Mouse (Mus musculus): ENCODE results near the gene Prkag2. TPM values are rescaled to one million over a fixed set of nuclear protein-coding genes. Genes with fewer than 3 reads are reported as not detected.

The Prkag2 gene
- polyA plus RNA-seq, 1 experiment, result 13.7 TPM

- peaks cover 8% of the 10 kb centered on the region; the same call in 1 of the 2 replicates for H3K4me1 ChIP-seq (ENCODE audit: control insufficient read depth, insufficient read depth, low read length)
- WGBS, result 37% methylated on average over 7 of the region's 7 CpGs
Measured at GRCm38 (mm10) chr5:24967898-24968535, 132.4 kb downstream of the Prkag2 start.

DNA sequence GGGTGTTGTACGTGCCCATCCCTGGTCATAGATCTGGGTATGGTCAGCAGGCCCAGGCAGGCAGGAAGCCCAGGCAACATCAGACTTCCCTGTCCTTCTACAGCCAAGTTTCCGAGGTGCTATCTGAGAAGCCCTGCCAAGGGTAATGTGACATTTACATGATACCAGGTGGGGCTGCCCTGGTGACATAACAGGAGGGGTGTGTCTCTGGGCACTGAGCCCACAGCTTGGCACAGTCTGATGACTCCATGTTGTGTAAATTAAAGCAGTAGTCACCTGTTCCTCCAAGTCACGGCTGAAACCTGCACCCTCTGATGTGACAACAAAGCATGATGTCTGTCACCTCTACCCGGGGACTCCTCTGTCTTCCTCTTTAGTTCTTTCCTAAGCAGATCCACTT, 136.7 kb downstream of the Prkag2 start:
- Histone ChIP-seq H3K4me1 (ENCODE audit: control insufficient read depth, insufficient read depth, low read length) (peaks cover 3% of the 10 kb centered on the region; the same call in 1 of the 2 replicates), H3K4me3 (replicated peaks; ENCODE audit: control insufficient read depth, low read depth, low read length) (no peak overlapping the region), H3K27ac (ENCODE audit: control insufficient read depth, insufficient read depth, low read depth, low read length, poor library complexity) (no peak overlapping the region)
- TF ChIP-seq POLR2A (IDR thresholded peaks at IDR 0.05; ENCODE audit: borderline replicate concordance, control insufficient read depth, low read depth, low read length), result no peak
- TF ChIP-seq CTCF (IDR thresholded peaks at IDR 0.05; ENCODE audit: control insufficient read depth, insufficient read depth, low read length), result no peak
- WGBS, result 61% methylated on average over 4 of the region's 4 CpGs

More at GRCm38 (mm10) chr5:24967898-24968535, 132.4 kb downstream of the Prkag2 start:
- H3K4me3 ChIP-seq (replicated peaks; ENCODE audit: control insufficient read depth, low read depth, low read length), result no peak overlapping the region
- H3K27ac ChIP-seq (ENCODE audit: control insufficient read depth, insufficient read depth, low read depth, low read length, poor library complexity), result no peak overlapping the region
- TF ChIP-seq POLR2A (IDR thresholded peaks at IDR 0.05; ENCODE audit: borderline replicate concordance, control insufficient read depth, low read depth, low read length), result no peak
- no peak for TF ChIP-seq CTCF (IDR thresholded peaks at IDR 0.05; ENCODE audit: control insufficient read depth, insufficient read depth, low read length)

DNA sequence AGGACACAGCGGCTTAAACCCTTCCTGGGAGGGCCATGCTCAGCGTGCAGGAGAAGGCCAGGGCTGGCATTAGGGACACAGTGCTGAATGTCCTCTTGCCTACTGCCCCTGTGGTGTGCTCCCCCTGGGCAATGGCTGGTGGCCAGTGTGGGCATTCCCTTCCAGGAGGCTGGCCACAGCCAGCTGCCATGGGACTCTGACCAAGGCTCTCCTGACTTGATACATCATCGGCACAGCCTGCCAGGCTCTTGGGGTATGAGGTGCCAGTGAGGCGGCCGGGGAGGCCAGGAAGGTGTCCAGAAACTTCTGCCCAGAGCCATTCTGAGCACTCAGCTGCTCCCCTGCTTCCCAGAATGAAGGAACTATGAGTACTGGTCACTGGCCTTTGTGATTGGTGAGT, 139.7 kb downstream of the Prkag2 start:
- no peak overlapping the region for H3K4me3 ChIP-seq (replicated peaks; ENCODE audit: control insufficient read depth, low read depth, low read length)
- H3K4me1 ChIP-seq (ENCODE audit: control insufficient read depth, insufficient read depth, low read length), result no peaks in the 10 kb centered on the region; the same call in 1 of the 2 replicates
- TF ChIP-seq CTCF (IDR thresholded peaks at IDR 0.05; ENCODE audit: control insufficient read depth, insufficient read depth, low read length) (no peak), POLR2A (IDR thresholded peaks at IDR 0.05; ENCODE audit: borderline replicate concordance, control insufficient read depth, low read depth, low read length) (no peak)
- 83% methylated on average over 5 of the region's 5 CpGs for WGBS
- H3K27ac ChIP-seq (ENCODE audit: control insufficient read depth, insufficient read depth, low read depth, low read length, poor library complexity), result no peak overlapping the region

DNA sequence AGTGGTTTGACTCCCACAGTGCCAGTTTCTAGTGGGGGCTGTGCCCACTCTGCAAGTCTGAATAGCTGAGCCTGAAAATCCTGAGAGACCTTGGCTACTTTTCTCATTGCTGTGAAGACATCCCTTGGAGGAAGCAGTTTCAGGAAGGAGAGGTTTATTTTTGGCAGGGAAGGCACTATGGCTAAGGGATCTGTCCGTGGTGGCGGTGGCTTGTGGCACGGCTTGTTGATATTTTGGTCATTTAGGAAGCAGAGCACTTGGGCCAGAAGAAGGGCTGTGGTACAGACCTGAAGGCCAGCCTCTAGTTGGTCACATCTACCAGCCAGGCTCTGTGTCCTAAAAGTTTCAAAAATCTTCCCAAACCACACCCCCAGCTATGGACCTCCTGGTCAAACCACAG, 140.7 kb downstream of the Prkag2 start:
- WGBS, result 41% methylated on average over 3 of the region's 3 CpGs
- TF ChIP-seq CTCF (IDR thresholded peaks at IDR 0.05; ENCODE audit: control insufficient read depth, insufficient read depth, low read length) (no peak), POLR2A (IDR thresholded peaks at IDR 0.05; ENCODE audit: borderline replicate concordance, control insufficient read depth, low read depth, low read length) (no peak)
- Histone ChIP-seq H3K4me1 (ENCODE audit: control insufficient read depth, insufficient read depth, low read length) (no peaks in the 10 kb centered on the region; the same call in 1 of the 2 replicates), H3K4me3 (replicated peaks; ENCODE audit: control insufficient read depth, low read depth, low read length) (no peak overlapping the region), H3K27ac (ENCODE audit: control insufficient read depth, insufficient read depth, low read depth, low read length, poor library complexity) (no peak overlapping the region)

DNA sequence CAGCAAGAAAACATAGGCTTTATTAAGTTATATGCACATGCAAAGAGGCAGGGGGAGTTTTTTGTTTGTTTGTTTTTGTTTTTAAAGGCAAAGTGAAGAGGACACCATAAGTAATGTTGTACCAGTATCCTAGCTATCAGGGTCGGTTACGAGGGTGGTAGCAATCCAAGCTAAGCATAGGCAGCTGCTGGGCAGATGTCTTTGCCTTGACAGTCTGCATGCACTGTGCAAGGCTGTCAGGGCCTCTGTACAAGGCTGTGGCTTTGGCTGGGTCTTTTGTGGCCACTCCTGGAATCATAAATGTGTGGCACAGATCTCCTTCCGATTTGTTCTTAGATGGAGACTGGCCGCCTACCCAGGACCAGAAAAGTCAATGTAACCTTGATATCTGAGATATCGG, 141.8 kb downstream of the Prkag2 start:
- no peak overlapping the region for H3K27ac ChIP-seq (ENCODE audit: control insufficient read depth, insufficient read depth, low read depth, low read length, poor library complexity)
- TF ChIP-seq CTCF (IDR thresholded peaks at IDR 0.05; ENCODE audit: control insufficient read depth, insufficient read depth, low read length), result no peak
- TF ChIP-seq POLR2A (IDR thresholded peaks at IDR 0.05; ENCODE audit: borderline replicate concordance, control insufficient read depth, low read depth, low read length), result no peak
- no peaks in the 10 kb centered on the region; the same call in 1 of the 2 replicates for H3K4me1 ChIP-seq (ENCODE audit: control insufficient read depth, insufficient read depth, low read length)
- 87% methylated on average over 5 of the region's 5 CpGs for WGBS
- H3K4me3 ChIP-seq (replicated peaks; ENCODE audit: control insufficient read depth, low read depth, low read length), result no peak overlapping the region

- no peak for TF ChIP-seq POLR2A (IDR thresholded peaks at IDR 0.05; ENCODE audit: borderline replicate concordance, control insufficient read depth, low read depth, low read length)
- no peak for TF ChIP-seq CTCF (IDR thresholded peaks at IDR 0.05; ENCODE audit: control insufficient read depth, insufficient read depth, low read length)
- Histone ChIP-seq H3K4me1 (ENCODE audit: control insufficient read depth, insufficient read depth, low read length) (no peaks in the 10 kb centered on the region; the same call in 1 of the 2 replicates), H3K27ac (ENCODE audit: control insufficient read depth, insufficient read depth, low read depth, low read length, poor library complexity) (no peak overlapping the region), H3K4me3 (replicated peaks; ENCODE audit: control insufficient read depth, low read depth, low read length) (no peak overlapping the region)
- 82% methylated on average over 7 of the region's 7 CpGs for WGBS
Measured at GRCm38 (mm10) chr5:24956891-24957290, 143.6 kb downstream of the Prkag2 start.

DNA sequence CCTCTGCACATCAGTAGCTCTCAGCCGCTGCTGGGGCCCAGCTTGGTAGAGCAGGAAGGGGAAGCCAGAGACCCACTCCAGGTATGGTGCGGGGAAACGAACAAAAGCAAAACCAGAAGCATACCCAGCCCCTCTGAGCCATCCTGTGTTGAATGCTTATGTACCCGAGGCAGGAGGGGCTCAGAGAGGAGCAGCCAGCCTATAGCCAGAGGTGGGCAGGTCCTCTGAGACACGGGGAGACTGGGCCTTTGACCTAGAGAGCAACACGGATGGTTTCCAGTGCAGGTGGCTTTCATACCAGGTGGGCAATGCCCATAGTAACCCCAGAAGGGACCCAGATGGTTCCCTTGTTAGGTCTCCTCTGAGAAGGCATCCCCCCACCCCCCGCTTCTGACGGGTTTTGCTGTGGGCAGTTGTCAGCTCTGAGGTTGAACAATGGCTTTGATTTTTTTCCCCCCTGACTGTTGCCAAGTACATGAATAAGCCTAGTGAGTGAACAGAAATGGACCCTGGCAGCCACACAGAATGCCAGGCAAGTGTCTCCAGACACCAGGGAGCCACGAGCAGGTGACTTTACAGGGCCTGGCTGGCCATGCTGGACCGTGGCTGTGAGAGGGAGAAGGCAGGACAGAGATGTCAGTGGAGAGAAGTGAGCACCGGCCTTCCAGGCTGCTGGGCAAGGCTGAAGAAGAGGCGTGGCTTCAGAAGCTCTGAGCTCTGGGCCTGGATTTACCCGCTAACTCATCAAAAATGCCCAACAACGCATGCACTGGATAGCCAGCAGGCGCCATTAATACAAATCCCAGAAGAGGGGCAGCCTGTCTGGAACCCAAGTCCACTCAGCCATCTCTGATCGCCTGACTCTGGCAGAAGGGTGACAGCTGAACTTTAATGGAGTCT, 147.3 kb downstream of the Prkag2 start:
- WGBS, result 58% methylated on average over 16 of the region's 16 CpGs
- H3K4me3 ChIP-seq (replicated peaks; ENCODE audit: control insufficient read depth, low read depth, low read length), result no peak overlapping the region
- no peak for TF ChIP-seq CTCF (IDR thresholded peaks at IDR 0.05; ENCODE audit: control insufficient read depth, insufficient read depth, low read length)
- H3K27ac ChIP-seq (ENCODE audit: control insufficient read depth, insufficient read depth, low read depth, low read length, poor library complexity), result no peak overlapping the region
- H3K4me1 ChIP-seq (ENCODE audit: control insufficient read depth, insufficient read depth, low read length), result no peaks in the 10 kb centered on the region

- TF ChIP-seq CTCF (IDR thresholded peaks at IDR 0.05; ENCODE audit: control insufficient read depth, insufficient read depth, low read length) (no peak), POLR2A (IDR thresholded peaks at IDR 0.05; ENCODE audit: borderline replicate concordance, control insufficient read depth, low read depth, low read length) (no peak)
- H3K4me1 ChIP-seq (ENCODE audit: control insufficient read depth, insufficient read depth, low read length), result no peaks in the 10 kb centered on the region
- H3K4me3 ChIP-seq (replicated peaks; ENCODE audit: control insufficient read depth, low read depth, low read length), result no peak overlapping the region
- no peak overlapping the region for H3K27ac ChIP-seq (ENCODE audit: control insufficient read depth, insufficient read depth, low read depth, low read length, poor library complexity)
- WGBS, result 64% methylated on average over 6 of the region's 6 CpGs
Measured at GRCm38 (mm10) chr5:24952212-24952611, 148.2 kb downstream of the Prkag2 start.

Data from bone marrow, adult 2 months (tissue).